Comparison of ENCODE assay signal across 24 mouse cellular contexts in genomic region chr4:120339371-120339770, GRCm38 (mm10). TPM values are rescaled to one million over a fixed set of nuclear protein-coding genes. Genes with fewer than 3 reads are reported as not detected.
DNase-seq lines count a peak whose midpoint lies in the region; ATAC-seq and TF ChIP-seq lines count a peak whose summit lies in the region.
"Had no signal": no experiment of that assay in that cellular context is flagged by ENCODE, and none has a peak within 500 bp of the region (broad histone marks: within the 10 kb centered on the region; RNA-seq: fewer than 3 reads in every experiment).

No protein-coding gene starts in this region.

- H3K4me3 ChIP-seq in midbrain, embryonic 10.5 days: no peak overlapping the region
- no peak overlapping the region for H3K4me3 ChIP-seq in midbrain, embryonic 14.5 days (replicated peaks; ENCODE audit: low read depth, low read length)
- no peak overlapping the region for H3K4me3 ChIP-seq in intestine, postnatal 0 days (ENCODE audit: low read depth, low read length)
- H3K4me3 ChIP-seq: embryonic facial prominence, embryonic 12.5 days; erythroblast, embryonic 14.5 days; forebrain, embryonic 15.5 days; hindbrain, embryonic 13.5 days; liver, embryonic 15.5 days; midbrain, embryonic 13.5 days had no signal

- H3K4me1 ChIP-seq in midbrain, embryonic 10.5 days: peaks cover 7% of the 10 kb centered on the region
- H3K4me1 ChIP-seq in midbrain, embryonic 14.5 days (ENCODE audit: control insufficient read depth, insufficient read depth, low read length): no peaks in the 10 kb centered on the region
- H3K4me1 ChIP-seq in intestine, postnatal 0 days (replicated peaks; ENCODE audit: control insufficient read depth, insufficient read depth, low read length): no peaks in the 10 kb centered on the region
- H3K4me1 ChIP-seq: embryonic facial prominence, embryonic 12.5 days; hindbrain, embryonic 13.5 days; liver, embryonic 15.5 days had no signal

- H3K27ac ChIP-seq in midbrain, embryonic 10.5 days (replicated peaks): 0 out of 2 replicates have a peak overlapping the region, but pooled peaks have one; percentile 13
- no peak overlapping the region for H3K27ac ChIP-seq in midbrain, embryonic 14.5 days (replicated peaks; ENCODE audit: low read depth, low read length)
- no peak overlapping the region for H3K27ac ChIP-seq in intestine, postnatal 0 days (ENCODE audit: low read depth, low read length)
- H3K27ac ChIP-seq: embryonic facial prominence, embryonic 12.5 days; forebrain, embryonic 15.5 days; hindbrain, embryonic 13.5 days; liver, embryonic 15.5 days; macrophage; midbrain, embryonic 13.5 days; stomach, postnatal 0 days had no signal

- DNase-seq in adrenal gland, adult 2 months: peak; percentile 45
- no peak for DNase-seq in adrenal gland, postnatal 4 days (ENCODE audit: low spot score in 2 of 2)
- DNase-seq in midbrain, embryonic 10.5 days (ENCODE audit: low spot score): no peak
- no peak for DNase-seq in midbrain, embryonic 14.5 days
- DNase-seq in embryo, embryonic 10.5 days (ENCODE audit: low spot score): peak; percentile 48
- DNase-seq: cerebellum, adult 11 months; cerebellum, postnatal 14 days; gastrocnemius, postnatal 14 days; kidney, adult 9 months; right cerebral cortex, postnatal 4 days had no signal

- no peak for TF ChIP-seq CTCF in intestine, postnatal 0 days (IDR thresholded peaks at IDR 0.05; ENCODE audit: low read depth)

- 0 out of 2 replicates have a peak, but pooled peaks cover 3% of the 10 kb centered on the region for H3K27me3 ChIP-seq in midbrain, embryonic 10.5 days (ENCODE audit: low read depth, poor library complexity, severe bottlenecking)
- no peaks in the 10 kb centered on the region for H3K27me3 ChIP-seq in midbrain, embryonic 14.5 days (ENCODE audit: control insufficient read depth, insufficient read depth, low read length)
- H3K27me3 ChIP-seq in intestine, postnatal 0 days (replicated peaks; ENCODE audit: control insufficient read depth, insufficient read depth, low read length): no peaks in the 10 kb centered on the region
- H3K27me3 ChIP-seq: embryonic facial prominence, embryonic 12.5 days; forebrain, embryonic 15.5 days; hindbrain, embryonic 13.5 days; midbrain, embryonic 13.5 days had no signal

- no peaks in the 10 kb centered on the region for H3K9me3 ChIP-seq in midbrain, embryonic 10.5 days (replicated peaks)
- H3K9me3 ChIP-seq in midbrain, embryonic 14.5 days (ENCODE audit: control insufficient read depth, low read length): no peaks in the 10 kb centered on the region
- no peaks in the 10 kb centered on the region for H3K9me3 ChIP-seq in intestine, postnatal 0 days (ENCODE audit: control insufficient read depth)
- H3K9me3 ChIP-seq: embryonic facial prominence, embryonic 12.5 days; forebrain, embryonic 15.5 days; hindbrain, embryonic 13.5 days; liver, embryonic 15.5 days; midbrain, embryonic 13.5 days had no signal

- 31% methylated on average over 4 of the region's 4 CpGs for WGBS in midbrain, embryonic 10.5 days
- WGBS in midbrain, embryonic 14.5 days: 21% methylated on average over 4 of the region's 4 CpGs
- WGBS in intestine, postnatal 0 days: 21% methylated on average over 4 of the region's 4 CpGs

- ATAC-seq in midbrain, embryonic 14.5 days (ENCODE audit: low FRiP score, low TSS enrichment): no peak
- ATAC-seq in megakaryocyte progenitor cell, adult 5-6 weeks (replicated peaks; ENCODE audit: poor library complexity): no peak
- no peak for ATAC-seq in intestine, postnatal 0 days
- ATAC-seq: activated CD4-positive, CD25-positive, alpha-beta regulatory T cell, adult 4 months; CD4-positive, CD25-positive, alpha-beta regulatory T cell, adult 4 months; forebrain, embryonic 15.5 days; inflammation-experienced regulatory T-cells, adult 6 months; midbrain, embryonic 13.5 days had no signal

- no peak overlapping the region for H3K9ac ChIP-seq in midbrain, embryonic 14.5 days (replicated peaks; ENCODE audit: low read length)
- no peak overlapping the region for H3K9ac ChIP-seq in intestine, postnatal 0 days (ENCODE audit: low read depth, low read length)
- H3K9ac ChIP-seq: embryonic facial prominence, embryonic 12.5 days; forebrain, embryonic 15.5 days; hindbrain, embryonic 13.5 days; liver, embryonic 15.5 days; midbrain, embryonic 13.5 days had no signal

- H3K4me2 ChIP-seq in midbrain, embryonic 14.5 days (ENCODE audit: low read length): no peak overlapping the region
- no peak overlapping the region for H3K4me2 ChIP-seq in intestine, postnatal 0 days (replicated peaks; ENCODE audit: low read depth)
- H3K4me2 ChIP-seq: embryonic facial prominence, embryonic 12.5 days; forebrain, embryonic 15.5 days; hindbrain, embryonic 13.5 days; liver, embryonic 15.5 days; midbrain, embryonic 13.5 days had no signal

- H3K36me3 ChIP-seq in midbrain, embryonic 10.5 days: no peaks in the 10 kb centered on the region
- no peaks in the 10 kb centered on the region for H3K36me3 ChIP-seq in midbrain, embryonic 14.5 days (ENCODE audit: control insufficient read depth, insufficient read depth, low read length)
- H3K36me3 ChIP-seq in intestine, postnatal 0 days (ENCODE audit: control insufficient read depth, insufficient read depth): no peaks in the 10 kb centered on the region
- H3K36me3 ChIP-seq: embryonic facial prominence, embryonic 12.5 days; forebrain, embryonic 15.5 days; hindbrain, embryonic 13.5 days; liver, embryonic 15.5 days; midbrain, embryonic 13.5 days had no signal

RNA-seq across cellular contexts. Expression of gene Foxo6, which starts 52.2 kb away (rescaled TPM):
- total RNA-seq in adrenal gland, adult 2 months (2021): 1 to 10 TPM in 1 of 2 experiments, under 1 TPM in 1; 0.58 to 2.8 TPM
- 2.2 and 3.6 TPM in 2 replicates for polyA plus RNA-seq in adrenal gland, adult 2 months (2012; rRNA removed)
- 1 to 10 TPM; 4.4 to 4.5 TPM for total RNA-seq in adrenal gland, postnatal 4 days (2021)
- polyA plus RNA-seq in midbrain, embryonic 10.5 days (2016; fragmentation: Nextera tagmentation; extraction: Ambion mirVana): 0.07 TPM in 2 replicates
- 2.0 and 2.6 TPM in 2 replicates for polyA plus RNA-seq in midbrain, embryonic 14.5 days (2014; fragmentation: Nextera tagmentation; extraction: Ambion mirVana)
- total RNA-seq in megakaryocyte progenitor cell, adult 5-6 weeks (2015): not detected in 2 replicates
- total RNA-seq in megakaryocyte progenitor cell, adult 5-6 weeks (2017): not detected in 2 replicates
- polyA plus RNA-seq in intestine, postnatal 0 days (2015; fragmentation: Nextera tagmentation; extraction: Ambion mirVana): 0.17 and 0.20 TPM in 2 replicates
- polyA plus RNA-seq: activated CD4-positive, CD25-positive, alpha-beta regulatory T cell, adult 4 months; CD4-positive, CD25-positive, alpha-beta regulatory T cell, adult 4 months; erythroblast, embryonic 14.5 days; inflammation-experienced regulatory T-cells, adult 6 months; liver, embryonic 15.5 days; macrophage; thymus, postnatal 0 days had no signal

Comparison
In these comparisons a context has a peak if more than half of its experiments do, and no peak if none do; other contexts are left out.
1. DNase-seq: peak in adrenal gland, adult 2 months (single experiment) and embryo, embryonic 10.5 days (single experiment); none in adrenal gland, postnatal 4 days (0 of 2), midbrain, embryonic 10.5 days (single experiment) and midbrain, embryonic 14.5 days (single experiment).